Mouse (Mus musculus): ENCODE data around the gene Serinc5. TPM values are rescaled to one million over a fixed set of nuclear protein-coding genes. Genes with fewer than 3 reads are reported as not detected.
"Not testable (repeated sequence)": the region's sequence is repeated elsewhere in the genome, so short reads cannot be mapped to it uniquely, and the experiment has no call there.

Serinc5 gene
- polyA plus RNA-seq, 1 experiment from 2014 or later, result 21.0 TPM

DNA sequence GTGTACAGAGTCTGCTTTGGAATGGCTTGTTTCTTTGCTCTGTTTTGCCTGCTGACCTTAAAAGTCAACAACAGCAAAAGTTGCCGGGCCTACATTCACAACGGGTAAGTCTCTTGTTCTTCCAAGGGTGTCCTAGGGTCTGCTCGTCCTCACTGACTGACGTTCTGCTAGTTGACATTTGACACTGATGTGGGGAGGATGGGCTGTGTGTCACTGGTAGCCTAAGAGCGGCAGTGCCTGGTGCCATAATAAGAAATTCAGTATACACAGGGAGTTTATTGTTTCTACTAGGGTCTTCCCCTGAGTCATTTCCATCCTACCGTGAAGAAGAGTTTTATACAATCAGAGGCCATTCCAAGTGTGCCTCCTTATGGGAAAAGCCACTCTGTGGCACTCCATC, 71.9 kb downstream of the Serinc5 start:
- no peak overlapping the region for H3K27ac ChIP-seq (ENCODE audit: low read depth, low read length)

GRCm38 (mm10) chr13:92683464-92683863, 72.6 kb downstream of the Serinc5 start:
- Histone ChIP-seq H3K4me3 (ENCODE audit: low read depth, low read length) (no peak overlapping the region), H3K4me1 (ENCODE audit: control insufficient read depth, insufficient read depth, low read length) (peaks cover 5% of the 10 kb centered on the region), H3K27me3 (ENCODE audit: control insufficient read depth, insufficient read depth, low read length) (no peaks in the 10 kb centered on the region), H3K27ac (ENCODE audit: low read depth, low read length) (no peak overlapping the region), H3K4me2 (ENCODE audit: low read depth) (no peak overlapping the region), H3K9me3 (ENCODE audit: control insufficient read depth, low read length) (peaks cover 5% of the 10 kb centered on the region; the same call in 1 of the 2 replicates), H3K36me3 (ENCODE audit: control insufficient read depth, insufficient read depth, low read length) (no peaks in the 10 kb centered on the region), H3K9ac (ENCODE audit: low read length) (no peak overlapping the region)
- ATAC-seq (ENCODE audit: insufficient read depth, low FRiP score, low TSS enrichment) (no peak), DNase-seq (ENCODE audit: low spot score) (no peak)
- WGBS, result 62% methylated on average over 4 of the region's 4 CpGs

More for the DNA sequence above, 71.9 kb downstream of the Serinc5 start:
- WGBS, result 15% methylated on average over 6 of the region's 6 CpGs
- DNase-seq (ENCODE audit: low spot score) (no peak), ATAC-seq (ENCODE audit: insufficient read depth, low FRiP score, low TSS enrichment) (peak; percentile 62)
- Histone ChIP-seq H3K4me2 (ENCODE audit: low read depth) (no peak overlapping the region), H3K4me3 (ENCODE audit: low read depth, low read length) (no peak overlapping the region), H3K27me3 (ENCODE audit: control insufficient read depth, insufficient read depth, low read length) (no peaks in the 10 kb centered on the region), H3K36me3 (ENCODE audit: control insufficient read depth, insufficient read depth, low read length) (no peaks in the 10 kb centered on the region), H3K4me1 (ENCODE audit: control insufficient read depth, insufficient read depth, low read length) (peaks cover 5% of the 10 kb centered on the region), H3K9ac (ENCODE audit: low read length) (no peak overlapping the region), H3K9me3 (ENCODE audit: control insufficient read depth, low read length) (peaks cover 5% of the 10 kb centered on the region; the same call in 1 of the 2 replicates)

GRCm38 (mm10) chr13:92684310-92684709, 73.4 kb downstream of the Serinc5 start:
- ATAC-seq (ENCODE audit: insufficient read depth, low FRiP score, low TSS enrichment) (no peak), DNase-seq (ENCODE audit: low spot score) (no peak)
- no peak overlapping the region for H3K4me3 ChIP-seq (ENCODE audit: low read depth, low read length)
- peaks cover 5% of the 10 kb centered on the region; the same call in 1 of the 2 replicates for H3K9me3 ChIP-seq (ENCODE audit: control insufficient read depth, low read length)
- H3K4me2 ChIP-seq (ENCODE audit: low read depth), result no peak overlapping the region
- no peak overlapping the region for H3K27ac ChIP-seq (ENCODE audit: low read depth, low read length)
- no peaks in the 10 kb centered on the region for H3K27me3 ChIP-seq (ENCODE audit: control insufficient read depth, insufficient read depth, low read length)
- 82% methylated on average over 4 of the region's 4 CpGs for WGBS
- no peaks in the 10 kb centered on the region for H3K36me3 ChIP-seq (ENCODE audit: control insufficient read depth, insufficient read depth, low read length)
- H3K4me1 ChIP-seq (ENCODE audit: control insufficient read depth, insufficient read depth, low read length), result peaks cover 4% of the 10 kb centered on the region
- H3K9ac ChIP-seq (ENCODE audit: low read length), result no peak overlapping the region

DNA sequence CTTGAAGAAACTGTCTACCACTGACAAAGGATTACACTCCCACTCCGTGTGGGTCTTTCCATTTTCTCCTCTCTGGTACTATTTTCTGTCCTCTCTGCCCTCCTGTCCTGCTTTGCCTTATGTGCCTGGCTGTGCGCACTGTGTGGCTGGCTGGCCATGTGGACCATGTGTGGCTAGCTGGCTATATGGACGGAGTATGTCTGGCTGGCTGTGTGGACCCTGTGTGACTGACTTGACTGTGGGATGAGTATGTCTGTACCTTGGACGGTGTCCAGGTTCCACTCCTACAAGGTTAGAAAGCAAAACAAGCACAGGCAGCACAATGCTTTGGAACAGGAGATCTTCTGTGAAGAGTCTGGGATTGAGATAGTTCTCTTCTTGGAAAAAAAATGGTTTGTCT, 74.4 kb downstream of the Serinc5 start:
- no peaks in the 10 kb centered on the region for H3K27me3 ChIP-seq (ENCODE audit: control insufficient read depth, insufficient read depth, low read length)
- H3K27ac ChIP-seq (ENCODE audit: low read depth, low read length), result no peak overlapping the region
- peaks cover 2% of the 10 kb centered on the region; the same call in 1 of the 2 replicates for H3K4me1 ChIP-seq (ENCODE audit: control insufficient read depth, insufficient read depth, low read length)
- H3K36me3 ChIP-seq (ENCODE audit: control insufficient read depth, insufficient read depth, low read length), result no peaks in the 10 kb centered on the region
- H3K9me3 ChIP-seq (ENCODE audit: control insufficient read depth, low read length), result peaks cover 5% of the 10 kb centered on the region; the same call in 1 of the 2 replicates
- H3K9ac ChIP-seq (ENCODE audit: low read length), result no peak overlapping the region
- no peak overlapping the region for H3K4me3 ChIP-seq (ENCODE audit: low read depth, low read length)
- WGBS, result 94% methylated on average over 4 of the region's 4 CpGs
- DNase-seq (ENCODE audit: low spot score) (no peak), ATAC-seq (ENCODE audit: insufficient read depth, low FRiP score, low TSS enrichment) (no peak)
- H3K4me2 ChIP-seq (ENCODE audit: low read depth), result no peak overlapping the region

GRCm38 (mm10) chr13:92687151-92687550, 76.3 kb downstream of the Serinc5 start:
- WGBS, result 79% methylated on average over 1 of the region's 1 CpGs
- H3K9me3 ChIP-seq (ENCODE audit: control insufficient read depth, low read length); DNase-seq (ENCODE audit: low spot score); H3K36me3 ChIP-seq (ENCODE audit: control insufficient read depth, insufficient read depth, low read length); H3K27ac ChIP-seq (ENCODE audit: low read depth, low read length); H3K9ac ChIP-seq (ENCODE audit: low read length); H3K4me3 ChIP-seq (ENCODE audit: low read depth, low read length); ATAC-seq (ENCODE audit: insufficient read depth, low FRiP score, low TSS enrichment); H3K27me3 ChIP-seq (ENCODE audit: control insufficient read depth, insufficient read depth, low read length); H3K4me1 ChIP-seq (ENCODE audit: control insufficient read depth, insufficient read depth, low read length); H3K4me2 ChIP-seq (ENCODE audit: low read depth): not testable (repeated sequence)

GRCm38 (mm10) chr13:92689061-92689460, 78.2 kb downstream of the Serinc5 start:
- Histone ChIP-seq H3K4me1 (ENCODE audit: control insufficient read depth, insufficient read depth, low read length) (no peaks in the 10 kb centered on the region), H3K27ac (ENCODE audit: low read depth, low read length) (no peak overlapping the region), H3K36me3 (ENCODE audit: control insufficient read depth, insufficient read depth, low read length) (no peaks in the 10 kb centered on the region), H3K9me3 (ENCODE audit: control insufficient read depth, low read length) (peaks cover 5% of the 10 kb centered on the region; the same call in 1 of the 2 replicates), H3K4me2 (ENCODE audit: low read depth) (no peak overlapping the region), H3K27me3 (ENCODE audit: control insufficient read depth, insufficient read depth, low read length) (no peaks in the 10 kb centered on the region), H3K4me3 (ENCODE audit: low read depth, low read length) (no peak overlapping the region), H3K9ac (ENCODE audit: low read length) (no peak overlapping the region)
- ATAC-seq (ENCODE audit: insufficient read depth, low FRiP score, low TSS enrichment) (no peak), DNase-seq (ENCODE audit: low spot score) (no peak)
- WGBS, result 83% methylated on average over 2 of the region's 2 CpGs

GRCm38 (mm10) chr13:92693866-92694550, 83.1 kb downstream of the Serinc5 start:
- no peaks in the 10 kb centered on the region for H3K27me3 ChIP-seq (ENCODE audit: control insufficient read depth, insufficient read depth, low read length)

DNA sequence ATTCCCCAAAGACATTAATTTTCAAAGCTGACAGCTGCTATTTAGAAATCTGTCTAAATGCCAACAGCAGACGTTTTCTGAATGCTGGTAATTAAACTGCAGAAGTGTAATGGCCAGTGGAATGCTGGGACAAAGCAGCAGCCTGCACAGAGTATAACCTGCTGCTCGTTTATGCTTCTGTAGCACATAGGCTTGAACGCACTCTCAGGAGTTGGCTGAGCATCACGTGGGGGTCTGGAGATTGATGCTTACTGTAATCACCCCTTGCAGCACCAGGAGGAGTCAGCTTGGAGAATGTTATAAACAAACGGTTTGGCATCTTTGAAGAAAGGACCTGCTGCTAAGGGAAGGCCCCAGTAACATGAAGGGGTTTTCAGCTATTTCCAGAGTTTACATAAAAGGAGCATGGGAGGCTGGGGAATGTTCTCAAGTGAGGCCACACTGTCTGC, 85.6 kb downstream of the Serinc5 start:
- Histone ChIP-seq H3K9me3 (ENCODE audit: control insufficient read depth, low read length) (no peaks in the 10 kb centered on the region), H3K4me2 (ENCODE audit: low read depth) (no peak overlapping the region), H3K27me3 (ENCODE audit: control insufficient read depth, insufficient read depth, low read length) (no peaks in the 10 kb centered on the region), H3K36me3 (ENCODE audit: control insufficient read depth, insufficient read depth, low read length) (no peaks in the 10 kb centered on the region), H3K9ac (ENCODE audit: low read length) (no peak overlapping the region), H3K4me1 (ENCODE audit: control insufficient read depth, insufficient read depth, low read length) (no peaks in the 10 kb centered on the region), H3K27ac (ENCODE audit: low read depth, low read length) (no peak overlapping the region), H3K4me3 (ENCODE audit: low read depth, low read length) (no peak overlapping the region)
- WGBS, result 39% methylated on average over 5 of the region's 5 CpGs
- DNase-seq (ENCODE audit: low spot score) (no peak), ATAC-seq (ENCODE audit: insufficient read depth, low FRiP score, low TSS enrichment) (no peak)

More at GRCm38 (mm10) chr13:92693866-92694550, 83.1 kb downstream of the Serinc5 start:
- H3K4me1 ChIP-seq (ENCODE audit: control insufficient read depth, insufficient read depth, low read length), result no peaks in the 10 kb centered on the region
- H3K36me3 ChIP-seq (ENCODE audit: control insufficient read depth, insufficient read depth, low read length), result no peaks in the 10 kb centered on the region
- H3K9me3 ChIP-seq (ENCODE audit: control insufficient read depth, low read length), result no peaks in the 10 kb centered on the region
- WGBS, result 76% methylated on average over 10 of the region's 10 CpGs
- no peak overlapping the region for H3K4me3 ChIP-seq (ENCODE audit: low read depth, low read length)
- no peak overlapping the region for H3K27ac ChIP-seq (ENCODE audit: low read depth, low read length)
- DNase-seq (ENCODE audit: low spot score) (no peak), ATAC-seq (ENCODE audit: insufficient read depth, low FRiP score, low TSS enrichment) (no peak)
- H3K9ac ChIP-seq (ENCODE audit: low read length), result no peak overlapping the region
- no peak overlapping the region for H3K4me2 ChIP-seq (ENCODE audit: low read depth)

DNA sequence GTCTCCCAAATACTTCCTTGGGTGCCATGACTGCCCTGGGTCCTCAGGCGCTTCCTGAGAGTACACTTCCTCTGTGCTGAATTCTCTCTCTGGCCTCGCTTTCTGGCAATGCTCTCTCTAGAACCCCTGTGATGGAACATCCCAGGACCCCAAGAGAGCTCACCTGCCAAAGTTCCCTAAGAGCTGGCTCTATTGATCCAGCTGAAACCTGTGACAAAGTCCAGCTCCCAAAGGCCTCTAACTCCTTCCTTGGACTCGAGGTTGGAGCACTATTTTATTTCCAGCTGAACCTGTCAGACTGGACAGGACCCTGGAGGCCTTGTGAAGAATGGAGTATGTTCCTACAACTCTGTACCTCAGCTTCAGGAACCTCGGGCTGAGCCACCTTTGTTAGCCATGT, 86.2 kb downstream of the Serinc5 start:
- H3K4me2 ChIP-seq (ENCODE audit: low read depth), result no peak overlapping the region
- no peak for DNase-seq (ENCODE audit: low spot score)

More for the DNA sequence above, 86.2 kb downstream of the Serinc5 start:
- H3K9me3 ChIP-seq (ENCODE audit: control insufficient read depth, low read length), result no peaks in the 10 kb centered on the region
- no peak overlapping the region for H3K27ac ChIP-seq (ENCODE audit: low read depth, low read length)
- H3K36me3 ChIP-seq (ENCODE audit: control insufficient read depth, insufficient read depth, low read length), result no peaks in the 10 kb centered on the region
- no peaks in the 10 kb centered on the region for H3K4me1 ChIP-seq (ENCODE audit: control insufficient read depth, insufficient read depth, low read length)
- no peak overlapping the region for H3K4me3 ChIP-seq (ENCODE audit: low read depth, low read length)
- no peak for ATAC-seq (ENCODE audit: insufficient read depth, low FRiP score, low TSS enrichment)
- H3K27me3 ChIP-seq (ENCODE audit: control insufficient read depth, insufficient read depth, low read length), result no peaks in the 10 kb centered on the region
- no peak overlapping the region for H3K9ac ChIP-seq (ENCODE audit: low read length)
- WGBS, result 83% methylated on average over 4 of the region's 4 CpGs
